Mouse (Mus musculus) kidney, adult 9 months (tissue): ENCODE measurements around the gene Phf21a.
A peak's percentile ranks its signal among the peaks of the same experiment; 100 is the strongest.

Source experiments
- DNase-seq: peaks from one replicate; pipeline ENCODE4 v3.0.0; 2022

Gene Phf21a

GRCm38 (mm10) chr2:92365568-92365967 lies 272.7 kb downstream of the Phf21a start:
- no peak for DNase-seq

- DNase-seq = no peak
Observed at GRCm38 (mm10) chr2:92367383-92368029, 274.6 kb downstream of the Phf21a start.

DNA sequence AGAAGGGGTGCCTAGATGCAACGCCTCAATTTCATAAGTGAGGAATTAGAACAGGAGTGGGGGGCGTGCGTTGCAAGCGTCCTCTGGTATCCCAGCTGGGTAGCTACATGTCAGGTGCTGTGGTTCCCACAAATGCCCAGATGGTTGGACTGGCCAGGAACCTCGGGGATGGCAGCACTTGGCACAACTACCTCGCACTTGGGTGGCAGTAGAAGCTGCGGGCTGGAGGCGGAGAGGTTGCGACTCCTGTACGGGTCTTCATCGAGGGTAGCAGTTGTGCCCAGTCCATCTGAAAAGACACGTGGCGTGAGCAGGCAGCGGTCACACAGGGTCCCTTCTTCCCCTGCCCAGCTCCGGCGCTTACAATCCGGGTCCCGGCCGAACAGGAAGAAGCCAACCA lies 277.5 kb downstream of the Phf21a start:
- no peak for DNase-seq

- DNase-seq = peak; percentile 97
Observed at GRCm38 (mm10) chr2:92370821-92371805, 278.2 kb downstream of the Phf21a start.

DNA sequence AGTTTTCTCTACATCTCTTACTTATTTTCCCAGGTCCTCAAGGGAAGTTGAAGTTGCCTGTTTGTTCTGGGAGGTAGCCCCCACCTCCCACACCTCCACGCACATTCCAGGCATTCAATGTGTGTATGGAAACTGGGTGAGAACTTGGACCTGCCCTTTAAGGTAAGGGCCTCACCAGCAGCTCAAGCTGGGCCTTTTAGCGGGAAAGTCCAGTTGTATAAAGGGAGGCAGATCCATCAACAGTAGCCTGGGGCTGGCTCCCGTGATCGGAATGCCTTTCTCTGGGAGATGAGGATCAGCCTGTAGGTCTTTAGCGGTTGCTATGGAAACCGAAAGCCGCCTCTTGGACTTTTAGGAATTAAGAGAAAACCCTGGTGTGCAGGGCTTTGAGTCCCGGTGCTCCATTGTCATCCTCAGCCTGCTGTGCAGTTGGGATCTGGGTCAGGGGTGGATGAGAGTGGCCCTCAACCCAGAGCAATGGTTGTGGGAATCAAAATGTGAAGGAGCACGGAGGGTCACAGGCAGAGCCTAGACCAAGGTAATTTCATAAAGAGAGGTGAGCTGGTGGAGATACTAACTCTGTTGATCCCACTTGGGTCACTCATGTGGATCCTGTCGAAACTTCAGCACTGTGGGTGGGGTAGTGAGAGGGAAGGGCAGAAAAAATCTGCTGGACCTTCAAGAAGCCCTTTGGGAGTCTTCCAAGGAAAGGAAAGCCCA lies 279.2 kb downstream of the Phf21a start:
- DNase-seq = no peak

DNA sequence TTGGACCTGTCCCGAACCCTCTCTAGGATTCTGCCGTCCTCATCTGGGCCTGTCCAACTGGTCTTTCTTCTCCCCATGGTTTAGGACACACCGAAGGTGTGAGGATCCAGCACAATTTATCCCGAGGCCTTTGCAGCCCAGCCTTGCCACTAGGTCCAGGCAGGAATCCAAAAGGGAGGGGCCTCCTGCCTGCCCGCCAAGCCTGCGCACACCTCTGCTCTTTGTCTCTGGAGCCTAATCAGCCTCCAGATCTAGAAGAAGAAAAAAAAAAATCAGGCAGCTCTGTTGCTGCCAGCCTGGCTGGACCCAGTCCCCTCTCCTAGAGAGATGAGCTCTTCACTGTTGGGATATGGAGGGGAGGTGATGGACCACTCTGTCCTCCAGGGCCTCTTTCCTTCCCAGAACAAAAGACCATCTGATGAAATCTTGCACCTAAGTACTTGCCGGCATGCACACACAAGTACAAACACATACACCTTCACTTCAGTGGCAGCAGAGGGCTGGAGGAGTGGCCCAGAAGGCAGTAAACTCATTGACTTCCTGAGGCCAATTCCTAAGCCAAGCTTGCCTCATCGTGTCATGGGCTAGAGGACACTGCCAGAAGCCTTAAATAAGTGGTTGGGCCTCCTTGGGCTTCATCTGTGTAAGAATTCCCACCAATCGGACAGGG lies 280.0 kb downstream of the Phf21a start:
- DNase-seq = peak; percentile 91

DNA sequence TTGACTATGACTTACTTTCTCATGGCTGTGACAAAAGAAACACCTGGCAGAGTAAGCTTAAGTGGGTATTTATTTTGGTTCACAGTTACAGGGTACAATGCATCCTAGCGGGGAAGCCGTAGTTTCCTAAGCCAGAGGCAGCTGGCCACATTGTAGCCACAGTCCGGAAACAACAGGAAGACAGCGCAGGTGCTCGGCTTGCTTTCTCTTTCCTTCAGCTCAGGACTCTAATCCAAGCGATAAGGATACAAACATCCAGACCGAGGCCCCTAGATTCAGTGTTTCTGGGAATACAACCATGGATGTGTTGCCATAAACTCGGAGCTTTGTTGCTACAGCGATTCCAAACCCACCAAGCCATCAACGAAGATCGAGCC lies 280.5 kb downstream of the Phf21a start:
- DNase-seq = no peak

GRCm38 (mm10) chr2:92374514-92374913 lies 281.6 kb downstream of the Phf21a start, which contains the start of the genes Pex16 and Large2:
Gene Pex16, plus strand, starts transcription at chr2:92374676.
Gene Large2, minus strand, starts transcription at chr2:92374869.
- DNase-seq = peak; percentile 69

DNA sequence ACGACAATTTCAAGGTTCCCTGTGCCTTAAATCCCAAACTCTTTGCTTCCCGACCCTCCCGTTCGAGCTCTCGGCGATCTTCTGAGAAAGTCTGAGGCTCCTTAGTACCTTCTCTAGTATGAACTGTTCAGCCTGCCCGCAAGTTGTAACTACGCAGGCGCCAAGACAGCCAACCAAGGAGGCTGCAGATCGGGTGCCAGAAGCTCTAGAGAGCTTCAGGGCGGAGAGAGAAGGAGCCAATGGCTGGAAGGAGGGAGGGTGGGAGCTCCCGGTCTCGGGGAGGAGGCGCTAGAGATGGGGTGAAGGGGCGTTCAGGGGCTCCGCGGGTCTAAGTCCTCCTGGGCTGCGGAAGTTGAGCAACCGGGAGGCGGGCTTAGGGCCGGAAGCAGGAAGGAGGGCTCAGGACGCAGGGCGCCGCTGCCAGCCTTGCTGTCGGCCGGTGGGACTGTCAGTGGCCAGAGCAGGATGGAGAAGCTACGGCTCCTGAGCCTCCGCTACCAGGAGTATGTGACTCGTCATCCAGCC lies 282.2 kb downstream of the Phf21a start:
- peak; percentile 99 for DNase-seq

DNA sequence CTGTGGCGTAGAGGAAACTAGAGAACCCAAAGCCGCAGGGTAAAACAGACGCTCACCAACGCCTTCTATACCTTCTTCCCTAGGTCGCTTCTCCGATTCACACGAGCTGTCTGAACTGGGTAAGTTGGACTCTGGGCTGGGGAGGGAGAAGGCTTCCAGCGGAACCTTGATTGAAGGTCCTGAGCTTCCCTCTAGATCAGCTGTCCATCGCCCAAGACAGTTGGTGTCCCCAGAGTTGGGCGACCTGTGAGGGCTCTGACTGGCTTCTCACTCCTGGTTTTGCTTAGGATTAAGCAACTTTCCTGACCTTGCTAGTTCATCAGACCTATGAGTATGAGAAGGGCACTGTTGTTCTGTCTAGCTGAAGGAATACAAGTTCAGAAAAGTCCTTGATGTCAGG lies 282.9 kb downstream of the Phf21a start:
- no peak for DNase-seq

DNA sequence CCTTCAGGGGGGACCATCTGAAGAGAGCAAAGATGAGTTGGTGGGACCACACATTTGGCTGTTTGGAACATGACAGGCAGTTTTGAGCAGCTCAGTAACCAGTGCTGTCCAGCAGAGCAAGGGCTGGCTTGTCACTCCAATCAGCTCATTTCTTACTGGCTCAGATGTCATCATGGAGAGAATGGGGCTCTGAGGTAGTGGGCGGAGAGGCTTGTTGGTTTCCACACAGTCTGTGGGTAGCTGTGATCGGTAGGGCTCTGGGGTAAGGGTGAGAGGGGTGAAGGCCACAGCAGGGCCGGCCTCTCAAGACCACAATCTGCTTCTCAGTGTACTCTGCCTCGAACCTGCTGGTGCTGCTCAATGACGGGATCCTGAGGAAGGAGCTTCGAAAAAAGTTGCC lies 283.4 kb downstream of the Phf21a start:
- no peak for DNase-seq

DNA sequence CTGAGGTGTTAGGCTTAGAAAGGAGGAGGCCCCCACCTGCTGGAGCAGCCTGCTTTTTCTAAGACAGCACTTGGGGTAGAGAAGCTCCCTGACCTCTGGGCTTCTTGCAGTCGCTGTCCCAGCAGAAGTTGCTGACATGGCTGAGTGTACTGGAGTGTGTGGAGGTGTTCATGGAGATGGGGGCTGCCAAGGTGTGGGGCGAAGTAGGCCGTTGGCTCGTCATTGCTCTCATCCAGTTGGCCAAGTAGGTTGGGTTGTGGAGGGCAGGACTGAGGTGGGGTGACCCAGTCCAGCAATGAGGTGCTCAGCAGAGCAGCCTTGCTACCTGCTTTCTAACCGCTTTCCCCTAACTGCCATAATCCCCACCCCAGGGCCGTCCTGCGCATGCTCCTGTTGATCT lies 284.4 kb downstream of the Phf21a start:
- no peak for DNase-seq

DNA sequence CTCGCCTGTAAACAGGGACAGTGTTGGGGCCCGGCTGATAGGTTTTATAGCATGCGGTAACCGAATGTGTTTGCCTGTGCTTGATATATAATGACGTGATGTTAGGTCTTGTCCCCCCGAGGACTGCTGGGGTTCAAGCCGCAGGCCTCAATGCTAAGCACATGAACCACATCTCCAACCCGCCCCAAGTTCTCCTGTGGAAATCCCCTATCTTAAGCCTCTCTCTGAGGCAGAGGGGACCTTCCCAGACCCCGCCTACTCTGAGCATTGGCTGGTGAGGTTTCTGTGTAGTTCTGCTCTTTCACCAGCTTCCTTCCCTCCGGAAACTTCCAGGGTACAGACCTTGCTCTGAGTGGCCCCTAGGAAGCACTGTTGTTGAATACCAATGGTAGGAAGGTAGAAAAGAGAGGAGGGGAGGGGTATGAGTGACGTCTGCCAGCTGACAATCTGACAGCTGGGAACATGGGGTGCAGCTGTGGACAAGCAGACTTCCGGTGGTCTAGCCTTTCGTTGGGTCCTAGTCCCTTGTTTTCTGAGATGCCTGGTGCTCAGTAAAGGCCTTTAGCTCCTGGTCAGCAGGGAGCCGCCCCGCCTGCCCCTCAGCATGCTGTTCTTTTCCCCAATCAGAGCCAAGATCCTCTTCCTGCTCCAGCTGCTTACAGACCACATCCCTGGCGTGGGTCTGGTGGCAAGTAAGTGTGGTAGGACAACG lies 287.0 kb downstream of the Phf21a start:
- DNase-seq = no peak

DNA sequence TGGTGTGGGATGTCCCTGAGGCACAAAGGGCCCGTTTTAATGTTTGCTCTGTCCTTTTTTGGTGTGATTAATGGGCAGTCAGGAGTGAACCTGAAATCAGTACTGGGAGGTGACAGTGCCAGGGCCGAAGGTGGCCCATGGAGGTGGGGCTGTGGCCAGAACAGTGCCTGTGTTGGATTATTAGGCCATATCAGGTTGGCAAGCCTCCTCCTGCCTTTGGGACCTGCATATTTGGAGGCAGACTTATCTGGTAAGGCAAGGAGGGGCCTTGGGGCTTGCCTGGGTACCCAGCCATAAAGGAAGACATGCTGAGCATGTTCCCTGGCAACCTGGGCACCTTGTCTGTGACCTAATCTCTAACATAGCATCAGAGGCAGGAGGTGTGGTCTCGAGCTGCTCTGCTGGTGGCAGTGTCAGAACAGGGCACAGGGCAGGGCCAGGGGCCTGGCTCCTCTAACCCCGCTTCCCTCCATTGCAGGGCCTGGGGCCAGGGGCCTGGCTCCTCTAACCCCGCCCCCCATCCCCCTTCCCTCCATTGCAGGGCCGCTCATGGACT lies 287.7 kb downstream of the Phf21a start:
- DNase-seq = no peak

- DNase-seq = no peak
Observed at GRCm38 (mm10) chr2:92381161-92381560, 288.2 kb downstream of the Phf21a start.

DNA sequence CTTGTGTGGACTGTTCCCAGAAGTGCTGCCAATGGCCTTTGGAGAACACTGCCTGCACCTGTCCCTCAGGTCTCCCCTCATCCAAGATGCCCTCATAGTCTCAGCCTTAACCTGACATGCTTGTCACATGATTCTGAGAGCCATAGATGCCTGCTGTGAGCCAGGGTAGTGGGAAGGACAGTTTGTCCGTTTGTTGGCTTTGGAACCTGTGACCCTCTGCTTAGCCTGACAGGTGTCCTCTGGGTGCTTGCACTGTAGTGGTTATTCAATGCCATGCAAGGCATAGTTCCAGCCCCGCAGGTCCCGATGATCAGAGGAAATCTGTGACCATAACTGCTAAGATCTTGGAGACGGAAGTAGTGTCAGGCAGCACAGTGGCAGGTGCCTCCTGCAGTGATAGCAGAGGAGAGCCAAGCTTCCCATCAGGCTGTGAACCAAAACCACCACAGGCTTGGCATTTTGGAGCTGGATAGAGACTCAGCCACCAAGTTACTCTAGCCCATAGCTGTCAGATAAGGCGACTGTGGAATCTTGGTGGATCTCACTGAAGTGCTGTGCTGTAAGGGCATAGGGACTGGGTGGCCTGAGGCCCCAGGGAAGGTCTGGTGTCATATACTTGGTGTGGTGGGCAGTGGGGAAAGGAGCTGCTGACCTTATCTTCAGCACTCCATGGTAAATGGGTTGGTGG lies 289.1 kb downstream of the Phf21a start, which contains the start of gene 1700029I15Rik:
1700029I15Rik (plus strand) TSS at position 638 of the 688 bp plus-strand sequence.
- no peak for DNase-seq

- no peak for DNase-seq
Observed at GRCm38 (mm10) chr2:92382759-92383158, 289.8 kb downstream of the Phf21a start.

- DNase-seq = no peak
Observed at GRCm38 (mm10) chr2:92384101-92384500, 291.2 kb downstream of the Phf21a start.

- no peak for DNase-seq
Observed at GRCm38 (mm10) chr2:92385113-92386051, 292.5 kb downstream of the Phf21a start.
